Mouse (Mus musculus) heart, postnatal 0 days (tissue): ENCODE measurements at regions not wholly inside any gene's neighbourhood (a gene's known extent, or its start where the extent isn't known, plus 50 kb on each side); places are given as distances from the start of the nearest gene placed in this dataset.
"Not testable (repeated sequence)": the region's sequence is repeated elsewhere in the genome, so short reads cannot be mapped to it uniquely, and the experiment has no call there.

Experiments
- CTCF ChIP-seq: IDR thresholded peaks from 2 replicates; pipeline ENCODE4 v1.5.1; 2016; ENCODE audit warnings: antibody characterized with exemption, control low read depth, low read depth
- EP300 ChIP-seq: IDR thresholded peaks from 2 replicates; pipeline ENCODE4 v1.6.1; 2016; ENCODE audit warnings: antibody characterized with exemption, low read depth

- not testable (repeated sequence) for TF ChIP-seq CTCF, EP300
These were observed 506.5 kb downstream of the Cypt12 start for GRCm38 (mm10) chr3:18454558-18455191.
